Mouse (Mus musculus) hindbrain, embryonic 11.5 days (tissue): ENCODE measurements around the gene Foxc2. TPM values are rescaled to one million over a fixed set of nuclear protein-coding genes. Genes with fewer than 3 reads are reported as not detected.
A peak's percentile ranks its signal among the peaks of the same experiment; 100 is the strongest.

Experiments used
- ATAC-seq: fragments of 200-750 bp; cut with Nextera tagmentation; 2 replicates; pipeline ENCODE4 v1.8.0; 2017; ENCODE audit warnings: mild to moderate bottlenecking, moderate TSS enrichment, moderate library complexity; ENCODE audit not compliant: low FRiP score
- DNase-seq: peaks from one replicate; pipeline ENCODE4 v3.0.0-alpha.2; 2015; ENCODE audit warnings: low spot score
- H3K27ac ChIP-seq: fragments of 300-500 bp; sonication (generic); 2 replicates; pipeline ENCODE4 v1.5.1; 2014; ENCODE audit warnings: mild to moderate bottlenecking, low read depth, low read length
- H3K27me3 ChIP-seq: fragments of 300-500 bp; sonication (generic); 2 replicates; pipeline ENCODE4 v1.6.1; 2014; ENCODE audit warnings: mild to moderate bottlenecking, low read length, moderate library complexity, mixed read lengths; ENCODE audit not compliant: control insufficient read depth, insufficient read depth
- H3K36me3 ChIP-seq: fragments of 300-500 bp; sonication (generic); 2 replicates; pipeline ENCODE4 v1.6.1; 2014; ENCODE audit warnings: mild to moderate bottlenecking, low read length, moderate library complexity, mixed read lengths; ENCODE audit not compliant: control insufficient read depth, insufficient read depth
- H3K4me1 ChIP-seq: fragments of 300-500 bp; sonication (generic); replicated peaks from 2 replicates; pipeline ENCODE4 v1.6.1; 2014; ENCODE audit warnings: low read length, mixed read lengths; ENCODE audit not compliant: control insufficient read depth, insufficient read depth
- H3K4me2 ChIP-seq: fragments of 300-500 bp; sonication (generic); replicated peaks from 2 replicates; pipeline ENCODE4 v1.6.1; 2014; ENCODE audit warnings: mild to moderate bottlenecking, low read depth, low read length
- H3K4me3 ChIP-seq: fragments of 300-500 bp; sonication (generic); 2 replicates; pipeline ENCODE4 v1.5.1; 2014; ENCODE audit warnings: low read depth, low read length
- H3K9ac ChIP-seq: fragments of 300-500 bp; sonication (generic); 2 replicates; pipeline ENCODE4 v1.6.1; 2014; ENCODE audit warnings: low read depth, low read length
- H3K9me3 ChIP-seq: fragments of 300-500 bp; sonication (generic); 2 replicates; pipeline ENCODE4 v1.6.1; 2016; ENCODE audit warnings: low read length; ENCODE audit not compliant: control insufficient read depth
- WGBS: fragments of 180-500 bp; shearing (Covaris S2); extraction: QIAGEN DNeasy Blood & Tissue Kit; methylation state at CpG from one replicate; pipeline ENCODE4 v1.1.7; 2014; 5-methylcytosine and 5-hydroxymethylcytosine counted together
- polyA plus RNA-seq: library from polyadenylated mRNA; unstranded; fragments of >200 nt; fragmentation: Nextera tagmentation; extraction: Ambion mirVana; gene quantifications from 2 replicates; pipeline ENCODE4 v1.2.1, GENCODE M21; 2014

The Foxc2 gene
- polyA plus RNA-seq, 1 experiment from 2014 or later: 8.0 TPM

GRCm38 (mm10) chr8:121113261-121113660 is 2.7 kb upstream of the Foxc2 start:
- peak; percentile 16; the same call in 1 of the 2 replicates for ATAC-seq
- no peak overlapping the region for H3K4me3 ChIP-seq
- no peak overlapping the region for H3K4me2 ChIP-seq
- H3K27ac ChIP-seq: no peak overlapping the region
- peak; percentile 98 for DNase-seq
- H3K36me3 ChIP-seq: no peaks in the 10 kb centered on the region
- WGBS: 2% methylated on average over 21 of the region's 21 CpGs
- H3K4me1 ChIP-seq: peaks cover 8% of the 10 kb centered on the region; the same call in 1 of the 2 replicates
- peaks cover 59% of the 10 kb centered on the region for H3K27me3 ChIP-seq
- no peaks in the 10 kb centered on the region for H3K9me3 ChIP-seq
- H3K9ac ChIP-seq: no peak overlapping the region

DNA sequence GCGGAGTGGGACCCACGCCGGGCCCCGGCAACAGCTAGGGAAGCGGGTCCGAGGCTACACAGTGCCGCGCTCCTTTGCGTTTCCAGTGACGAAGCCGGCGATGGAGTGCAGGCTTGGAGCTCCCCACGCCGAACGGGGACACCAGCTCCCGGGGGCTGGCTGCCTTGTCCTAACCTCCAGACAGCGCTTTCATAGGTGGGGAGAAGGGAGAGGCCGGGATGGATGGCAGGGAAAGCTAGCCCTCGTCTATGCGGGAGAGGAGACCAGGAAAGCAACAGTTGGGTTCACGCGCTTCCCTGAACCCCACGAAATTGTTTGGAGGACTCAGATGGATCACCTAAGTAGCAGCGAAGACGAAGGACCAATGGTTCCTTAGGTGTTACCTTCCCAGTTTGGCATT is 835 bp upstream of the Foxc2 start:
- Histone ChIP-seq H3K4me3 (no peak overlapping the region), H3K27ac (no peak overlapping the region), H3K9me3 (no peaks in the 10 kb centered on the region), H3K4me1 (peaks cover 8% of the 10 kb centered on the region; the same call in 1 of the 2 replicates), H3K36me3 (no peaks in the 10 kb centered on the region), H3K9ac (no peak overlapping the region), H3K4me2 (no peak overlapping the region; the same call in 1 of the 2 replicates), H3K27me3 (peaks cover 75% of the 10 kb centered on the region)
- ATAC-seq (no peak), DNase-seq (peak; percentile 54)
- under 1% methylated on average over 25 of the region's 25 CpGs for WGBS

- Histone ChIP-seq H3K36me3 (no peaks in the 10 kb centered on the region), H3K9me3 (no peaks in the 10 kb centered on the region), H3K27ac (peak overlapping the region; percentile 37; the same call in 1 of the 2 replicates), H3K27me3 (peaks cover 89% of the 10 kb centered on the region), H3K4me3 (peak overlapping the region; percentile 37), H3K4me2 (peak overlapping the region; percentile 55), H3K9ac (peak overlapping the region; percentile 24; the same call in 1 of the 2 replicates), H3K4me1 (peaks cover 8% of the 10 kb centered on the region; the same call in 1 of the 2 replicates)
- DNase-seq (peak; percentile 69), ATAC-seq (no peak)
- WGBS: under 1% methylated on average over 55 of the region's 55 CpGs
Measured at GRCm38 (mm10) chr8:121116591-121117185, 717 bp downstream of the Foxc2 start.

- peak overlapping the region; percentile 21; the same call in 1 of the 2 replicates for H3K9ac ChIP-seq
- H3K4me2 ChIP-seq: peak overlapping the region; percentile 55
- under 1% methylated on average over 46 of the region's 62 CpGs for WGBS
- H3K27me3 ChIP-seq: peaks cover 92% of the 10 kb centered on the region
- H3K36me3 ChIP-seq: no peaks in the 10 kb centered on the region
- H3K4me1 ChIP-seq: peaks cover 8% of the 10 kb centered on the region; the same call in 1 of the 2 replicates
- no peaks in the 10 kb centered on the region for H3K9me3 ChIP-seq
- H3K27ac ChIP-seq: peak overlapping the region; percentile 34
- ATAC-seq: no peak
- peak overlapping the region; percentile 37 for H3K4me3 ChIP-seq
- peak; percentile 55 for DNase-seq
Measured at GRCm38 (mm10) chr8:121117186-121117651, 1.2 kb downstream of the Foxc2 start.

GRCm38 (mm10) chr8:121117906-121118305 is 1.9 kb downstream of the Foxc2 start:
- 2% methylated on average over 28 of the region's 28 CpGs for WGBS
- no peak overlapping the region for H3K27ac ChIP-seq
- peak overlapping the region; percentile 0; the same call in 1 of the 2 replicates for H3K4me2 ChIP-seq
- ATAC-seq: no peak
- no peak overlapping the region for H3K9ac ChIP-seq
- H3K36me3 ChIP-seq: no peaks in the 10 kb centered on the region
- H3K27me3 ChIP-seq: peaks cover 94% of the 10 kb centered on the region
- peak overlapping the region; percentile 37 for H3K4me3 ChIP-seq
- peak; percentile 59 for DNase-seq
- no peaks in the 10 kb centered on the region for H3K9me3 ChIP-seq
- peaks cover 8% of the 10 kb centered on the region; the same call in 1 of the 2 replicates for H3K4me1 ChIP-seq

DNA sequence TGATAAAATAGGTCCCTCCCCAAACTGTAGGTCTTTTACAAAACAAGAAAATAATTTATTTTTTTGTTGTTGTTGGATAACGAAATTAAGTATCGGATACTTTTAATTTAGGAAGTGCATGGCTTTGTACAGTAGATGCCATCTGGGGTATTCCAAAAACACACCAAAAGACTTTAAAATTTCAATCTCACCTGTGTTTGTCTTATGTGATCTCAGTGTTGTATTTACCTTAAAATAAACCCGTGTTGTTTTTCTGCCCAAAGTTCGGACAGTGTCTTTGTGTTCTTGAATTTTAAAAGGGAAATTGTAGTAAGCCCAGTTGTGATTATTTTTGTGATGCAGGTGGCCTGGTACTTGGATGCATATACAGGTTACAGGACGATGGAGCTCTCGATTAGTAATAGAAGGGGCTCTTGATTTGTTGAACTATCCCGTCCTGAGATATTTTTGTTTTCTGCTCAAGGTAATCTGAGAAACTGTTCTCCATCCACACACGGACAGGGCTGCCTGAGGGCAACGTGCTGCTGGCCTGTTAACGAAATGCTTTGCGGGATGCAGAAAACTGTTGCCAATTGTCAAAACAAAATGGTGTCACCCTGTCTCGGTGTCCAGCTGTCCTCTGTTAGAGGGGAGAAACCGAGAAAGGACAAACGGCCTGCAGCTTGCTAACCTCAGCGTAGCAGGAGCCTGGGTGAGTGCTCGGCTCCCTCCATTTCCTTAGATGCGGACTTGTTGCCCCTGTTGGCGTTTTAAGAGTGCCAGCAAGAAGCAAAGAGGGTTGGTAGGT is 2.9 kb downstream of the Foxc2 start:
- 2% methylated on average over 18 of the region's 18 CpGs for WGBS
- no peak overlapping the region for H3K4me2 ChIP-seq

GRCm38 (mm10) chr8:121119635-121120455 is 3.9 kb downstream of the Foxc2 start:
- H3K9ac ChIP-seq: no peak overlapping the region
- H3K9me3 ChIP-seq: no peaks in the 10 kb centered on the region
- H3K36me3 ChIP-seq: no peaks in the 10 kb centered on the region
- H3K27me3 ChIP-seq: peaks cover 97% of the 10 kb centered on the region
- 5% methylated on average over 12 of the region's 12 CpGs for WGBS
- H3K27ac ChIP-seq: no peak overlapping the region
- DNase-seq (peak; percentile 48), ATAC-seq (no peak)
- H3K4me2 ChIP-seq: no peak overlapping the region
- H3K4me3 ChIP-seq: peak overlapping the region; percentile 12; the same call in 1 of the 2 replicates
- H3K4me1 ChIP-seq: peaks cover 8% of the 10 kb centered on the region; the same call in 1 of the 2 replicates

More for the DNA sequence above, 2.9 kb downstream of the Foxc2 start:
- Histone ChIP-seq H3K27me3 (peaks cover 98% of the 10 kb centered on the region), H3K27ac (no peak overlapping the region), H3K4me3 (peak overlapping the region; percentile 24), H3K36me3 (no peaks in the 10 kb centered on the region), H3K4me1 (peaks cover 8% of the 10 kb centered on the region; the same call in 1 of the 2 replicates), H3K9me3 (no peaks in the 10 kb centered on the region), H3K9ac (no peak overlapping the region)
- no peak for ATAC-seq
- DNase-seq: peak; percentile 62
